Mouse (Mus musculus) intestine, embryonic 16.5 days (tissue): ENCODE data around the gene Slc7a15. TPM values are rescaled to one million over a fixed set of nuclear protein-coding genes. Genes with fewer than 3 reads are reported as not detected.
A peak's percentile ranks its signal among the peaks of the same experiment; 100 is the strongest.

Experiments used
- ATAC-seq: fragments of 200-750 bp; cut with Nextera tagmentation; 2 replicates; pipeline ENCODE4 v1.8.0; 2017; ENCODE audit warnings: moderate TSS enrichment, moderate library complexity
- H3K27ac ChIP-seq: fragments of 300-500 bp; sonication (generic); 2 replicates; pipeline ENCODE4 v1.5.1; 2014; ENCODE audit warnings: mild to moderate bottlenecking, low read length
- H3K27me3 ChIP-seq: fragments of 300-500 bp; sonication (generic); replicated peaks from 2 replicates; pipeline ENCODE4 v1.6.1; 2014; ENCODE audit warnings: low read length, control low read depth, mixed read lengths; ENCODE audit not compliant: control insufficient read depth, insufficient read depth
- H3K36me3 ChIP-seq: fragments of 300-500 bp; sonication (generic); 2 replicates; pipeline ENCODE4 v1.6.1; 2014; ENCODE audit warnings: low read length, control low read depth; ENCODE audit not compliant: control insufficient read depth, insufficient read depth
- H3K4me1 ChIP-seq: fragments of 300-500 bp; sonication (generic); 2 replicates; pipeline ENCODE4 v1.6.1; 2014; ENCODE audit warnings: low read length, control low read depth, mixed read lengths; ENCODE audit not compliant: control insufficient read depth, insufficient read depth
- H3K4me2 ChIP-seq: fragments of 300-500 bp; sonication (generic); 2 replicates; pipeline ENCODE4 v1.6.1; 2014; ENCODE audit warnings: low read depth, low read length, control low read depth
- H3K4me3 ChIP-seq: fragments of 300-500 bp; sonication (generic); 2 replicates; pipeline ENCODE4 v1.5.1; 2014; ENCODE audit warnings: mild to moderate bottlenecking, low read length
- H3K9ac ChIP-seq: fragments of 300-500 bp; sonication (generic); 2 replicates; pipeline ENCODE4 v1.6.1; 2014; ENCODE audit warnings: low read depth, low read length
- H3K9me3 ChIP-seq: fragments of 300-500 bp; sonication (generic); 2 replicates; pipeline ENCODE4 v1.6.1; 2016; ENCODE audit warnings: low read length, control low read depth; ENCODE audit not compliant: control insufficient read depth
- WGBS: fragments of 180-500 bp; shearing (Covaris S2); extraction: QIAGEN DNeasy Blood & Tissue Kit; methylation state at CpG from one replicate; pipeline ENCODE4 v1.1.7; 2014; 5-methylcytosine and 5-hydroxymethylcytosine counted together
- polyA plus RNA-seq: library from polyadenylated mRNA; unstranded; fragments of >200 nt; fragmentation: Nextera tagmentation; extraction: Ambion mirVana; gene quantifications from 2 replicates; pipeline ENCODE4 v1.2.1, GENCODE M21; 2015

Slc7a15 gene
- polyA plus RNA-seq, 1 experiment from 2014 or later = 0.44 TPM

DNA sequence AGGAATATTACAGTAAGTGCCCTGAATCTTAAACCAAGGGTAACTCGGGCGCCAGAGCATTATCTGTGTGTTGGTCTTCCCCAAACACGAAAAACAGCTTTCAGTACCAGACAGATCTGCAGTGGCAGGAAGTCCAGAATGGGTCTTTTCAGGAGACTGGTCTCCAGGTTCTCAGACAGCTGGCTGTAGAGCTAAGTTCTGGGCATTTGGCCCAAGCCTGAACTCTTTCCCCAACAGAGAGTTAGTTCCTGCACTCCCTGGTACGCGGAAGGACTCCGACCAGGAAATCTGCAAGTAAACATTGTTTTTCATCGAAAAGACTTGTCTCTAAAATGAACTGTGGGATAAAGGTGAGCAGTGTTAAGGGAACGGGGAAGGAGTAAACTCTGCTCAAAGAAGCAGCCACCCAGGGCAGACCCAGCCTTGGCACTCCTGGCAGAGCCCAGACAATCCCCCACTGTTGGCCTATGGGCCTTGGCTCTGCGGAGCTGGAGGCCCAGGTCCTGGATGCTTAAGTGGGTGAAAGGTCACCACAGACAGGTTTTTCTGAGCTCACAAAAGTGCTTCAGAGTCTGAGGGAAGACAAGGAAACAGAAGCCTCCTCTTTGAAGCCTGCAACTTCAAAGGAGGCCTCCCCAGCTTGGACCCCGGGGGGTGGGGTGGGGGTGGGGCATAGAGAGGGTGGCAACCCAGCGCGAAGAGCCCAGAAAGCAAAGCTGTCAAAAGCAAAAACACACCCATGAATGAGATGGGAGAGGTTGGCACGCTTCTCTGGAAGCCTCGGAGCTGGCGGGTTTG lies 102.8 kb downstream of the Slc7a15 start:
- 16% methylated on average over 15 of the region's 15 CpGs for WGBS
- Histone ChIP-seq H3K4me2 (peak overlapping the region; percentile 91), H3K4me1 (peaks cover 30% of the 10 kb centered on the region), H3K36me3 (no peaks in the 10 kb centered on the region), H3K9ac (peak overlapping the region; percentile 43; the same call in 1 of the 2 replicates), H3K9me3 (no peaks in the 10 kb centered on the region), H3K4me3 (peak overlapping the region; percentile 4; the same call in 1 of the 2 replicates), H3K27me3 (no peaks in the 10 kb centered on the region), H3K27ac (peak overlapping the region; percentile 91)
- ATAC-seq = peak; percentile 17

DNA sequence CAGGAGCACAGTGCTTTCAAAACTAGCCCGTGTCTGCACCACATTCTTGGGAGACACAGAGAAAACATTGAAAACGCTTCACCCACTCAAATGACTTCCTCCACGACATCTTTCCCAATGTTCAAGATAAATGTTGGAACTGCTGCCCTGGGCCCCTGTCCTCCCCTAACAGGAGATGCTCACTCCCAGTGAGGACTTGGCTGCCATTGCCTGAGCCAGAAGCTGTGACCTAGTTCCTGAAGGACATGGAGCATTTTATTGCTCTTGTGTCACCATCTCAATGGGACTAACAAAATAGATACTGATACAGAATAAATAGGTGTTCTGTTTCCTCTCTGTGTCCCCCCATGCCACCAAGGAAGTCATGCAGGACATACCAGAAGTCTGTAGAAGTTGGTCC lies 104.2 kb downstream of the Slc7a15 start:
- no peak for ATAC-seq
- Histone ChIP-seq H3K36me3 (no peaks in the 10 kb centered on the region), H3K4me3 (no peak overlapping the region), H3K9me3 (no peaks in the 10 kb centered on the region), H3K4me2 (no peak overlapping the region), H3K27ac (no peak overlapping the region), H3K4me1 (peaks cover 23% of the 10 kb centered on the region), H3K27me3 (no peaks in the 10 kb centered on the region), H3K9ac (no peak overlapping the region)
- 82% methylated on average over 3 of the region's 3 CpGs for whole genome bisulfite sequencing

DNA sequence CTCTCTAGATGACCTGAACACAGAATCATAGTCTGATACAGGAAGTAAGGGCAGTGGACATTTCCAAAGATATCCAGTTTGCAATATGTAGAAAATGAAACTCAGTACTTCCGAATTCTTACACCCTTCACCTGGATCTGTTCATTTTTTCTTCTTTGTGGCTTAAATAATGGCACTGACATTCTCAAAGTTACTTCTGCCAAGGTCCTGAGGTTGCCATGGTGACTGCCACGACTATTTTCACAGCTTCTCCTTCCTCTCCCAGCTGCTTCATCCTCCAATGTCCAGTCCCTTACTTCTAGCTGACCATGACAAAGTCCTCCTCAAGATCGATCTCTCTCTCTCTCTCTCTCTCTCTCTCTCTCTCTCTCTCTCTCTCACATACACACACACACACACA lies 105.5 kb downstream of the Slc7a15 start:
- whole genome bisulfite sequencing = 61% methylated on average over 3 of the region's 3 CpGs

DNA sequence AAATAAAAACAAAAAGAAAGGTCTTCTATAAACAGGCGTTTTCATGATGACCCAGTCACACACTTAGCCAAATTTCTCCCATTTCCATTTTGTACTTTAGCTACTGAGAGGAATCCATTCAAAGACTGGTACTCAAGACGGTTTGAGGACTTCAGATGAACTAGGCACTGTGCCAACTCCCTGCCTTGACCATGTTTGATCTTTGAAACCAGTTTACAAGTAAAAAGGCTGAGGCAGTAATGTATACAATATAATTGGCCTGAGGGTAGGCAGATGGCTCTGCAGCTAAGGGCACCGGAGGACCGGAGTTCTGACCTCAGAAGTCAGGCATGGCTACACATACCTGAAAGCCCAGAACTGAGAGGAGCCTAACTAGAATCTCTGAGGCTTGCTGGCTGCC lies 109.8 kb downstream of the Slc7a15 start:
- Histone ChIP-seq H3K4me3 (no peak overlapping the region), H3K9me3 (no peaks in the 10 kb centered on the region), H3K4me1 (peaks cover 13% of the 10 kb centered on the region), H3K4me2 (no peak overlapping the region), H3K27me3 (no peaks in the 10 kb centered on the region), H3K27ac (no peak overlapping the region), H3K9ac (no peak overlapping the region), H3K36me3 (no peaks in the 10 kb centered on the region)
- WGBS = 42% methylated on average over 4 of the region's 4 CpGs
- no peak for ATAC-seq

More for the DNA sequence above, 105.5 kb downstream of the Slc7a15 start:
- H3K9me3 ChIP-seq = no peaks in the 10 kb centered on the region
- H3K4me1 ChIP-seq = peaks cover 26% of the 10 kb centered on the region
- H3K4me3 ChIP-seq = no peak overlapping the region
- H3K27ac ChIP-seq = no peak overlapping the region
- H3K4me2 ChIP-seq = no peak overlapping the region
- no peak for ATAC-seq
- H3K27me3 ChIP-seq = no peaks in the 10 kb centered on the region
- H3K36me3 ChIP-seq = no peaks in the 10 kb centered on the region
- H3K9ac ChIP-seq = no peak overlapping the region

DNA sequence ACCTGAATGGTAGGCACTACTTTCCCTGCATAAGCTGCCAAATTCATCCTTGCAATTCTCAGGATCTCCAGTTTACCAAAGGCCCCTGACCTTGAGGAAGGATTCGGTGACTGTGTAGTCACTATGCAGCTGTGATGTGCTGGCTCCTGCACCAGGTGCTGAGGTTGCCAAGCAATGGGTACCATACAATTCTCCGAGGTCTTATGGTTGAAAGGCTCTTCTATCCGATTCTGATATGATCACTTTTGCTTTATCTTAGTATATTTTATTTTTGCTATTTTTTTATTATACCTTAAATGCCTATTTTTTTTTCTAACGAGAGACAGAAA lies 110.2 kb downstream of the Slc7a15 start:
- no peak overlapping the region for H3K9ac ChIP-seq
- peak; percentile 57 for ATAC-seq
- H3K4me1 ChIP-seq = peaks cover 13% of the 10 kb centered on the region
- no peaks in the 10 kb centered on the region for H3K36me3 ChIP-seq
- no peaks in the 10 kb centered on the region for H3K9me3 ChIP-seq
- H3K4me3 ChIP-seq = no peak overlapping the region
- no peak overlapping the region for H3K4me2 ChIP-seq
- H3K27ac ChIP-seq = no peak overlapping the region
- 76% methylated on average over 4 of the region's 4 CpGs for WGBS
- H3K27me3 ChIP-seq = no peaks in the 10 kb centered on the region

DNA sequence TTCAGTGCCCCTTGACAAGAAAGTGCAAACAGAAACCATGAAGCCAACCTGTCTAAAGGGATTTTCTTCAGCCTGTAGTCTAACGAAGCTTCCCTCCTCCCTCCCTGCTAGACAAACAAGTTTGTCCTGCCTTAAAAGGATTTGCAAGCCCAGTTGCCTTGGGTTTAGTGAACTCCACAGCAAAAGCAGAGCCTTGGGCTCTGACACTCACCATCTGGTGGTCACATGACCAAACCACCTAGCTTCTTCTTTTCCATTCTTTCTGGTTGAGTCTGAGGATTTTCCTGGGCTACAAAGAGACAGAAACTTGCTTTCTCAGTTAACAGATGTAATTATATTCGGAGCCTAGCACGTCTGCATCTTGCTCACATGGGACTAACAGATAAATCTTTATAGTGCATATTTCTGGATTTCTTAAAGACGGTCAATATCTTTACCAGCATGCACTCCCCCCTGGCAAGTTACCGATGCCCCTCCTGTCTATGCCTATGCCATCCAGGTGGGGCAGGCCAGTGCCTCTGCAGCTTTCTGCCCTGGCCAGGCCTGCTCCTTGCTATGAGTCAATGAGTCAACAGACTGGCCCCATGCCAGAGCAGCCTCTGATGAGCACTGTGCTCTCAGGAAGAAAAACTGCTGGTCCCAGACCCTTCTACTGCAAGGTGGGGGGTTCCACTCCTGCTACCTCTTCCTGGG lies 110.8 kb downstream of the Slc7a15 start:
- Histone ChIP-seq H3K27ac (0 out of 2 replicates have a peak overlapping the region, but pooled peaks have one; percentile 28), H3K27me3 (no peaks in the 10 kb centered on the region), H3K4me1 (peaks cover 13% of the 10 kb centered on the region), H3K9me3 (no peaks in the 10 kb centered on the region), H3K9ac (no peak overlapping the region), H3K36me3 (no peaks in the 10 kb centered on the region), H3K4me3 (no peak overlapping the region), H3K4me2 (no peak overlapping the region)
- WGBS = 60% methylated on average over 5 of the region's 5 CpGs
- peak; percentile 84 for ATAC-seq

DNA sequence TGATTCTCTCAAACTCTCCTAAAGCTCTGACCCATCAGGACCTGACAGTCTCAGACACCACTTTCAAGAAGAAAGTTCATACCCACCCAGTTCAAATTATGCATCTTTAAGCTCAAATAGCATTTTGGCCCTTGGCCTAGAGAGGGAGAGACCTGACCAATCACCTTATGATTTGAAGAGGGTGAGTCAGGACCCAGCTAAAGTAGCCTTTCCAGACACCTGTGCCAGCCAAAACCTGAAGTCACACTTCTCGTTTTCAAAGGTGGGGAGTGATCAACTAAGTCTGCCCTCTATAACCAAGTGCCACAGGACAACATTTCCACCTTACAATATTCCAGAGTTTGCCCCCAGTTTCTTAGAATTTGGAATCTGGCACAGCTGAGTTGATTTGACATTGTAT lies 111.6 kb downstream of the Slc7a15 start:
- Histone ChIP-seq H3K27me3 (no peaks in the 10 kb centered on the region), H3K9me3 (no peaks in the 10 kb centered on the region), H3K4me3 (no peak overlapping the region), H3K4me2 (no peak overlapping the region), H3K4me1 (peaks cover 13% of the 10 kb centered on the region), H3K27ac (no peak overlapping the region), H3K36me3 (no peaks in the 10 kb centered on the region), H3K9ac (no peak overlapping the region)
- WGBS = 70% methylated on average over 1 of the region's 1 CpGs
- no peak for ATAC-seq

DNA sequence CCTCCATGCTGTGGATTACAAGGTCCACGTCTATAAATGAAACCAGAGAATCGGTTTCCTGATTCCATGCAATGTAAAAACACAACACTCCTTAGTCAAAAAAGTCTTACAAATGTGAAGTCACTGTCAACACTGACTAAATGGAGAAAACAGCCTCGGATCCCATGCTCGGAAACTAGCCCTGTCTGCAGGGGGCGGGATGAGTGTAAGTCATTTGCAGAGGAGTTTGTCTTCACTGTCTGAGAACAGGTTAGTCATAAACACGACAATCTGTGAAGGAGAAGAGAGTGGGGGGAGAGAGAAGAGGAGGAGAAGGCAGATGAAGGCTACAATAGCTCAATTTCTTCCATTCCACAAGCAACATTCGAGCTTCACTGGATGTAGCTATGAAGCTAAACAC lies 113.6 kb downstream of the Slc7a15 start:
- Histone ChIP-seq H3K27me3 (no peaks in the 10 kb centered on the region), H3K9ac (no peak overlapping the region), H3K36me3 (no peaks in the 10 kb centered on the region), H3K4me1 (peaks cover 8% of the 10 kb centered on the region), H3K4me2 (no peak overlapping the region), H3K9me3 (no peaks in the 10 kb centered on the region), H3K27ac (no peak overlapping the region), H3K4me3 (no peak overlapping the region)
- 75% methylated on average over 7 of the region's 7 CpGs for WGBS
- no peak for ATAC-seq

DNA sequence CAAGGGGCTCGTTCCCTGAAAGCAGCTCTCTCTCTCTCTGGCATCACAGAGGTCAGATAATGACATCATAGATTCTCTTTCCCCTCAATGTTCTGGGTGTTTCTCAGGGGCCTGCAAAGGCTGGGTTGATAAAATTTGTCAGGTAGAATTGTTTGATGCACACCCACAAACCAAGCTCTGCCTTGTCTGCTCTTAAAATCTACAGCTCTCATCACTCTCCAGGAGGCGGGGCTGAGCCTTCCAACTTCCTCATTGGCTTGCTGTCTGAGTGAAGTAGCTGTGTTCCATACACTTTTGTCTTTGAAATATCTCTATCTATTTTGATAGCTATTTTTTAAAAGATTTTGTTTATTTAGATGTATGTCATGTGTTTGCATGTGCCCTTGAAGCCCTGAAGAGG lies 116.7 kb downstream of the Slc7a15 start:
- no peak overlapping the region for H3K4me3 ChIP-seq
- no peak overlapping the region for H3K4me2 ChIP-seq
- no peaks in the 10 kb centered on the region for H3K27me3 ChIP-seq
- H3K9me3 ChIP-seq = no peaks in the 10 kb centered on the region
- H3K9ac ChIP-seq = no peak overlapping the region
- no peaks in the 10 kb centered on the region for H3K4me1 ChIP-seq
- ATAC-seq = no peak
- no peaks in the 10 kb centered on the region for H3K36me3 ChIP-seq
- WGBS = 69% methylated on average over 2 of the region's 2 CpGs
- no peak overlapping the region for H3K27ac ChIP-seq
